12 mouse cellular contexts compared by ENCODE assay signal in genomic region chr16:49790575-49791465, GRCm38 (mm10). TPM values are rescaled to one million over a fixed set of nuclear protein-coding genes. Genes with fewer than 3 reads are reported as not detected.
A peak's percentile ranks its signal among the peaks of the same experiment; 100 is the strongest.
DNase-seq lines count a peak whose midpoint lies in the region; ATAC-seq lines count a peak whose summit lies in the region.
"Had no signal": no experiment of that assay in that cellular context is flagged by ENCODE, and none has a peak within 500 bp of the region (broad histone marks: within the 10 kb centered on the region; RNA-seq: fewer than 3 reads in every experiment).

No protein-coding gene starts in this region.

- peak; percentile 80 for ATAC-seq in granulocyte monocyte progenitor cell, adult 5-6 weeks (replicated peaks; ENCODE audit: poor library complexity, severe bottlenecking)
- peak; percentile 78 for ATAC-seq in megakaryocyte, adult 5-6 weeks (ENCODE audit: poor library complexity, severe bottlenecking)
- ATAC-seq: midbrain, embryonic 13.5 days had no signal

- DNase-seq in thymus, postnatal 0 days (ENCODE audit: low spot score): peak; percentile 74
- no peak for DNase-seq in thymus, postnatal 4 days
- peak; percentile 62 for DNase-seq in thymus, postnatal 25 days
- DNase-seq in left cerebral cortex, adult 9 months (ENCODE audit: low spot score in 2 of 2): no peak
- DNase-seq in adrenal gland, adult 8-10 months: no peak
- no peak for DNase-seq in left cerebral cortex, adult 8-10 months (ENCODE audit: low spot score in 2 of 2)
- DNase-seq: cerebellum, adult 18-20 months; embryo, embryonic 11 days; heart, adult 2 months had no signal

RNA-seq across cellular contexts. Expression of gene Cd47, which starts 9.5 kb away (rescaled TPM):
- polyA plus RNA-seq in thymus, postnatal 0 days (2015; fragmentation: Nextera tagmentation; extraction: Ambion mirVana): 354 and 407 TPM in 2 replicates
- total RNA-seq in granulocyte monocyte progenitor cell, adult 5-6 weeks (2014; fragmentation: Nextera tagmentation): 334 and 345 TPM in 2 replicates
- 258 and 269 TPM in 2 replicates for total RNA-seq in granulocyte monocyte progenitor cell, adult 5-6 weeks (2017)
- total RNA-seq in megakaryocyte, adult 5-6 weeks (2015): 343 and 360 TPM in 2 replicates
- 145 and 164 TPM in 2 replicates for total RNA-seq in megakaryocyte, adult 5-6 weeks (2017)
- 100 to 1,000 TPM; 124 to 201 (median 165) TPM for total RNA-seq in adrenal gland, adult 8-10 months (2022)
- 100 to 1,000 TPM; 239 to 271 (median 254) TPM for total RNA-seq in left cerebral cortex, adult 8-10 months (2022)

Comparison
In these comparisons a context has a peak if more than half of its experiments do, and no peak if none do; other contexts are left out.
1. DNase-seq: peak in thymus, postnatal 0 days (single experiment) and thymus, postnatal 25 days (single experiment); none in thymus, postnatal 4 days (single experiment), left cerebral cortex, adult 9 months (0 of 2), adrenal gland, adult 8-10 months (single experiment) and left cerebral cortex, adult 8-10 months (0 of 2).